Mouse (Mus musculus) spleen, adult 2 months (tissue): ENCODE results near the gene Gm8362.
"Not testable (repeated sequence)": the region's sequence is repeated elsewhere in the genome, so short reads cannot be mapped to it uniquely, and the experiment has no call there.

Experiments used
- CTCF ChIP-seq: fragments of 200-500 bp; IDR thresholded peaks from 2 replicates; pipeline ENCODE4 v1.5.1; 2011; ENCODE audit warnings: mild to moderate bottlenecking, inconsistent platforms; ENCODE audit not compliant: insufficient read depth, insufficient read length, insufficient replicate concordance; ENCODE audit errors: extremely low read depth
- POLR2A ChIP-seq: fragments of 200-500 bp; IDR thresholded peaks from 2 replicates; pipeline ENCODE4 v1.6.1; 2011; ENCODE audit warnings: low read depth, low read length, inconsistent platforms

GRCm38 (mm10) chr14:6757231-6757536 is 17.0 kb downstream of the Gm8362 start:
- TF ChIP-seq CTCF, POLR2A: not testable (repeated sequence)
